Mouse (Mus musculus) cortical plate, adult 2 months (tissue): ENCODE results near the gene Wrap73.

Experiments used
- CTCF ChIP-seq: fragments of 200-500 bp; IDR thresholded peaks from 2 replicates; pipeline ENCODE4 v1.5.1; 2011; ENCODE audit warnings: mild to moderate bottlenecking, control low read depth, low read length; ENCODE audit not compliant: insufficient read depth; ENCODE audit errors: extremely low read depth
- POLR2A ChIP-seq: fragments of 200-500 bp; IDR thresholded peaks from 2 replicates; pipeline ENCODE4 v1.6.1; 2011; ENCODE audit warnings: mild to moderate bottlenecking, low read length, control low read depth; ENCODE audit not compliant: insufficient read depth; ENCODE audit errors: extremely low read depth

DNA sequence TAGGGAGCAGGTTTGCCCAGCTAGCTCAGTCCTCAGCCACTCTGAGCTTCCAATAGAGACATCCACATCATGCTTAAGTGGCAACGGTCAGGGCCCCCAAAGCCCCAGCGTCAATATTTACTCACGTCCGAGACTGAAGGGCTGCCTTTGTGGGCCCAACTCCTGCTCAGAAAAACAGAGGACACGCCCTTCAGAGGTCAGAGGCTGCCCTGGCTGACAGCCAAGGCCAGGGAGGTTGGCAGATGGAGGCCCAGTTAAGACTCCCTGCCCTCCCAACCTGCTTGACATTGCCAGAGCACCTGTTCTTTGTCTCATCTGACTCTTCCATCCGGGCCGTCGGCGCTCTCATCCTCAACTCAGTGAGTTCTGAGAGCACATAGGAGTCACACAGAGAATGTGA is 23.4 kb upstream of the Wrap73 start:
- no peak for TF ChIP-seq CTCF
- no peak for TF ChIP-seq POLR2A
